Mouse (Mus musculus) hindbrain, postnatal 0 days (tissue): Measurements from ENCODE around the gene Nog. TPM values are rescaled to one million over a fixed set of nuclear protein-coding genes. Genes with fewer than 3 reads are reported as not detected.
A peak's percentile ranks its signal among the peaks of the same experiment; 100 is the strongest.

Experiments used
- ATAC-seq: fragments of 200-750 bp; cut with Nextera tagmentation; 2 replicates; pipeline ENCODE4 v1.8.0; 2017; ENCODE audit warnings: mild to moderate bottlenecking, moderate TSS enrichment, moderate library complexity
- DNase-seq: peaks from one replicate; pipeline ENCODE4 v3.0.0-alpha.2; 2015; ENCODE audit warnings: low spot score
- H3K27ac ChIP-seq: fragments of 300-500 bp; sonication (generic); 2 replicates; pipeline ENCODE4 v1.5.1; 2014; ENCODE audit warnings: mild to moderate bottlenecking
- H3K27me3 ChIP-seq: fragments of 300-500 bp; sonication (generic); 2 replicates; pipeline ENCODE4 v1.6.1; 2014; ENCODE audit warnings: low read length, mixed read lengths; ENCODE audit not compliant: insufficient read depth
- H3K36me3 ChIP-seq: fragments of 300-500 bp; sonication (generic); 2 replicates; pipeline ENCODE4 v1.6.1; 2014; ENCODE audit warnings: low read length, mixed read lengths; ENCODE audit not compliant: insufficient read depth
- H3K4me1 ChIP-seq: fragments of 300-500 bp; sonication (generic); 2 replicates; pipeline ENCODE4 v1.6.1; 2014; ENCODE audit warnings: antibody characterized with exemption, low read length, mixed read lengths; ENCODE audit not compliant: insufficient read depth
- H3K4me2 ChIP-seq: fragments of 300-500 bp; sonication (generic); 2 replicates; pipeline ENCODE4 v1.6.1; 2014; ENCODE audit warnings: low read depth, mild to moderate bottlenecking, low read length, moderate library complexity, mixed read lengths
- H3K4me3 ChIP-seq: fragments of 300-500 bp; sonication (generic); 2 replicates; pipeline ENCODE4 v1.5.1; 2014; ENCODE audit warnings: low read length
- H3K9ac ChIP-seq: fragments of 300-500 bp; sonication (generic); replicated peaks from 2 replicates; pipeline ENCODE4 v1.6.1; 2014; ENCODE audit warnings: mild to moderate bottlenecking, low read length, moderate library complexity, mixed read lengths
- H3K9me3 ChIP-seq: fragments of 300-500 bp; sonication (generic); 2 replicates; pipeline ENCODE4 v1.6.1; 2016; ENCODE audit warnings: low read length, mixed read lengths
- CTCF ChIP-seq: IDR thresholded peaks from 2 replicates; pipeline ENCODE4 v1.5.1; 2016; ENCODE audit warnings: antibody characterized with exemption, control low read depth, low read depth
- WGBS: fragments of 180-500 bp; shearing (Covaris S2); extraction: QIAGEN DNeasy Blood & Tissue Kit; methylation state at CpG from one replicate; pipeline ENCODE4 v1.1.7; 2014; 5-methylcytosine and 5-hydroxymethylcytosine counted together
- polyA plus RNA-seq: library from polyadenylated mRNA; unstranded; fragments of >200 nt; fragmentation: Nextera tagmentation; extraction: Ambion mirVana; gene quantifications from 2 replicates; pipeline ENCODE4 v1.2.1, GENCODE M21; 2015
- total RNA-seq: library from RNA; depleted of rRNA; stranded (reverse); fragments of >200 nt; gene quantifications from 2 replicates; pipeline ENCODE4 v1.2.3, GENCODE M21; 2014

Gene Nog
- total and polyA plus RNA-seq, 2 experiments from 2014 or later = 5.7 to 18.0 TPM

- ATAC-seq = no peak
Observed at GRCm38 (mm10) chr11:89319675-89320074, 17.5 kb upstream of the Nog start.

GRCm38 (mm10) chr11:89318324-89318723 is 16.2 kb upstream of the Nog start:
- H3K9me3 ChIP-seq = no peaks in the 10 kb centered on the region
- ATAC-seq (0 out of 2 replicates have a peak, but pooled peaks have one; percentile 35), DNase-seq (peak; percentile 22)
- no peak overlapping the region for H3K27ac ChIP-seq
- TF ChIP-seq CTCF = no peak
- no peaks in the 10 kb centered on the region; the same call in 1 of the 2 replicates for H3K4me1 ChIP-seq
- H3K4me2 ChIP-seq = peak overlapping the region; percentile 27; the same call in 1 of the 2 replicates
- H3K9ac ChIP-seq = no peak overlapping the region
- no peaks in the 10 kb centered on the region for H3K27me3 ChIP-seq
- WGBS = 6% methylated on average over 8 of the region's 8 CpGs
- no peaks in the 10 kb centered on the region for H3K36me3 ChIP-seq
- H3K4me3 ChIP-seq = no peak overlapping the region

More at GRCm38 (mm10) chr11:89319675-89320074, 17.5 kb upstream of the Nog start:
- Histone ChIP-seq H3K4me1 (no peaks in the 10 kb centered on the region; the same call in 1 of the 2 replicates), H3K9ac (no peak overlapping the region), H3K4me3 (no peak overlapping the region), H3K4me2 (no peak overlapping the region), H3K27ac (no peak overlapping the region), H3K36me3 (no peaks in the 10 kb centered on the region), H3K9me3 (no peaks in the 10 kb centered on the region), H3K27me3 (no peaks in the 10 kb centered on the region)
- DNase-seq = no peak
- no peak for TF ChIP-seq CTCF
- 50% methylated on average over 6 of the region's 6 CpGs for WGBS

GRCm38 (mm10) chr11:89317757-89318156 is 15.6 kb upstream of the Nog start:
- Histone ChIP-seq H3K9me3 (no peaks in the 10 kb centered on the region), H3K27ac (no peak overlapping the region), H3K9ac (no peak overlapping the region), H3K4me2 (no peak overlapping the region), H3K4me3 (no peak overlapping the region), H3K27me3 (no peaks in the 10 kb centered on the region), H3K4me1 (no peaks in the 10 kb centered on the region; the same call in 1 of the 2 replicates), H3K36me3 (no peaks in the 10 kb centered on the region)
- ATAC-seq (no peak), DNase-seq (no peak)
- TF ChIP-seq CTCF = no peak
- WGBS = 56% methylated on average over 3 of the region's 3 CpGs

GRCm38 (mm10) chr11:89314374-89314773 is 12.2 kb upstream of the Nog start:
- Histone ChIP-seq H3K9me3 (no peaks in the 10 kb centered on the region), H3K27me3 (no peaks in the 10 kb centered on the region), H3K4me1 (no peaks in the 10 kb centered on the region; the same call in 1 of the 2 replicates), H3K36me3 (no peaks in the 10 kb centered on the region), H3K4me2 (no peak overlapping the region), H3K9ac (no peak overlapping the region), H3K27ac (no peak overlapping the region), H3K4me3 (no peak overlapping the region)
- DNase-seq (no peak), ATAC-seq (no peak)
- TF ChIP-seq CTCF = no peak
- 66% methylated on average over 5 of the region's 5 CpGs for WGBS

GRCm38 (mm10) chr11:89312378-89312777 is 10.2 kb upstream of the Nog start:
- Histone ChIP-seq H3K4me1 (no peaks in the 10 kb centered on the region), H3K4me3 (no peak overlapping the region), H3K27ac (no peak overlapping the region), H3K4me2 (no peak overlapping the region), H3K9ac (no peak overlapping the region), H3K36me3 (no peaks in the 10 kb centered on the region), H3K9me3 (no peaks in the 10 kb centered on the region), H3K27me3 (no peaks in the 10 kb centered on the region)
- no peak for TF ChIP-seq CTCF
- no peak for ATAC-seq
- WGBS = 27% methylated on average over 3 of the region's 3 CpGs
- DNase-seq = no peak

DNA sequence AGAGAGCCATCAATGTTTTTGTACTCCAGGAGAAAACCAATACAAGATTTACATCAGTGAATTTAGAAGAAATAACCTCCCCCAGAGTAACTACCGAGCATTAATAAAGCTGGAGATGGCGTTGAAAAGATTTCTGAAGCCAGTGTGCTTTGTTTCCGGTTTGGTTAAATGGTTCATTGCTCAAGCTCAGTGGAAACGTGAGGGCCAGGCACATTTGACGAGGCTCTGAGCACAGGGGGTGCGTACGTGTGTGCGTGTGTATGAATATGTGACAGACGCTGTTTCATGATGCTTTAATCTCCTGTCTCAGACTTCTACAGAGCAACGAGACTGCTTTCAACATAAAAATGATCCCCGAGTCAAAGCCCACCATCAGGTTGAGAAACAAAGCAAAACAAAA is 8.1 kb upstream of the Nog start:
- no peak for TF ChIP-seq CTCF
- H3K36me3 ChIP-seq = no peaks in the 10 kb centered on the region
- WGBS = 44% methylated on average over 11 of the region's 11 CpGs
- H3K4me1 ChIP-seq = no peaks in the 10 kb centered on the region
- no peak overlapping the region for H3K9ac ChIP-seq
- H3K4me3 ChIP-seq = no peak overlapping the region
- H3K27ac ChIP-seq = no peak overlapping the region
- H3K9me3 ChIP-seq = no peaks in the 10 kb centered on the region
- no peak overlapping the region for H3K4me2 ChIP-seq
- no peak for DNase-seq
- H3K27me3 ChIP-seq = no peaks in the 10 kb centered on the region
- ATAC-seq = no peak

- peak; percentile 94 for DNase-seq
- ATAC-seq = peak; percentile 81
- H3K4me2 ChIP-seq = peak overlapping the region; percentile 91
- under 1% methylated on average over 16 of the region's 16 CpGs for WGBS
- H3K9ac ChIP-seq = no peak overlapping the region
- H3K27me3 ChIP-seq = 0 out of 2 replicates have a peak, but pooled peaks cover 3% of the 10 kb centered on the region
- H3K4me1 ChIP-seq = no peaks in the 10 kb centered on the region
- TF ChIP-seq CTCF = peak; percentile 99
- H3K27ac ChIP-seq = 0 out of 2 replicates have a peak overlapping the region, but pooled peaks have one; percentile 81
- H3K9me3 ChIP-seq = no peaks in the 10 kb centered on the region
- H3K36me3 ChIP-seq = no peaks in the 10 kb centered on the region
- peak overlapping the region; percentile 62 for H3K4me3 ChIP-seq
Observed at GRCm38 (mm10) chr11:89303421-89303820, 1.3 kb upstream of the Nog start.
